ENCODE assay signal across 20 mouse cellular contexts in the genomic region with DNA sequence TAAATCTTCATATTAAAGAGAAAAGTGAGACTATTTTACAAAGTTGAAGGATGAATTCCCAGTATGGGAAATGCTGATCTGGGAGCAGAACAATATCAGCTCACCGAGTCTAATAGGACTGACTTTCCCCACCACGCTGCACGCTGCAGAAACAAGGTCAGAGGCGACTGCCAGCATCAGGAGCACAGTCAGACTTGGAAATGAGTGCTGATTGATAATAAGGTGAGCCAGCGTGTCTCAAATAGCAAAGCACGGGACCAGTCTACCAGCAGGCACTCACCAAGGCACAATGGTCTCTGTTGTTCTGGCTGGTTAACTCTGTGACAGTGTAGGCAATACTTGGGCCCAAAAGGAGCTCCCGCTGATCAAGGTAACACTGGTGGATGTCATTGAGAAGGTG.
"Had no signal": no experiment of that assay in that cellular context is flagged by ENCODE, and none has a peak within 500 bp of the region (broad histone marks: within the 10 kb centered on the region; RNA-seq: fewer than 3 reads in every experiment).

No protein-coding gene starts in this region.

- H3K4me2 ChIP-seq: lung, embryonic 15.5 days; neural tube, embryonic 13.5 days; neural tube, embryonic 15.5 days had no signal

- H3K9me3 ChIP-seq: lung, embryonic 15.5 days; midbrain, embryonic 10.5 days; neural tube, embryonic 13.5 days; neural tube, embryonic 15.5 days had no signal

- H3K4me1 ChIP-seq: lung, embryonic 15.5 days; midbrain, embryonic 10.5 days; neural tube, embryonic 13.5 days; neural tube, embryonic 15.5 days had no signal

- H3K9ac ChIP-seq: liver, postnatal 0 days; lung, embryonic 15.5 days; neural tube, embryonic 13.5 days; neural tube, embryonic 15.5 days had no signal

- H3K4me3 ChIP-seq: lung, embryonic 15.5 days; midbrain, embryonic 10.5 days; myocyte; neural tube, embryonic 13.5 days; neural tube, embryonic 15.5 days had no signal

- H3K27me3 ChIP-seq: lung, embryonic 15.5 days; neural tube, embryonic 13.5 days; neural tube, embryonic 15.5 days had no signal

- DNase-seq: liver, postnatal 0 days; lung, adult 2 months; lung, postnatal 14 days; lung, postnatal 36 days; midbrain, embryonic 14.5 days; retina, postnatal 1 day; right cerebral cortex, adult 18-20 months; right cerebral cortex, postnatal 25 days; right cerebral cortex, postnatal 4 days; spleen, adult 18-20 months; thymus, adult 18-20 months; thymus, postnatal 14 days; thymus, postnatal 36 days had no signal

- ATAC-seq: liver, postnatal 0 days; lung, postnatal 0 days; midbrain, embryonic 16.5 days had no signal

- H3K27ac ChIP-seq: lung, embryonic 15.5 days; midbrain, embryonic 10.5 days; neural tube, embryonic 13.5 days; neural tube, embryonic 15.5 days had no signal
